Mouse (Mus musculus): ENCODE measurements around the gene Ly6g5b. TPM values are rescaled to one million over a fixed set of nuclear protein-coding genes. Genes with fewer than 3 reads are reported as not detected.
A peak's percentile ranks its signal among the peaks of the same experiment; 100 is the strongest.

Gene Ly6g5b
- polyA plus RNA-seq, 1 experiment from 2014 or later = 0.53 TPM

GRCm38 (mm10) chr17:35090166-35090932, 24.9 kb downstream of the Ly6g5b start:
- ATAC-seq (ENCODE audit: insufficient read depth, low FRiP score) = no peak
- Histone ChIP-seq H3K27ac (ENCODE audit: low read length) (peak overlapping the region; percentile 97; the same call in 1 of the 2 replicates), H3K9me3 (replicated peaks; ENCODE audit: control insufficient read depth, low read length) (no peaks in the 10 kb centered on the region), H3K27me3 (ENCODE audit: control insufficient read depth, insufficient read depth, low read length) (no peaks in the 10 kb centered on the region), H3K4me1 (ENCODE audit: control insufficient read depth, insufficient read depth, low read length) (peaks cover 4% of the 10 kb centered on the region), H3K4me3 (replicated peaks; ENCODE audit: low read length) (peak overlapping the region; percentile 67), H3K9ac (ENCODE audit: low read length) (peak overlapping the region; percentile 93), H3K4me2 (ENCODE audit: low read depth, low read length) (peak overlapping the region; percentile 75), H3K36me3 (ENCODE audit: control insufficient read depth, insufficient read depth, low read length) (peaks cover 12% of the 10 kb centered on the region; the same call in 1 of the 2 replicates)
- 59% methylated on average over 8 of the region's 8 CpGs for WGBS

GRCm38 (mm10) chr17:35088825-35089644, 26.2 kb downstream of the Ly6g5b start, which contains the start of gene Abhd16a:
Gene Abhd16a (plus strand): TSS chr17:35089263.
- peak within 1 kb of the TSS; percentile 93 for H3K9ac ChIP-seq (ENCODE audit: low read length)
- peak within 1 kb of the TSS; percentile 67 for H3K4me3 ChIP-seq (replicated peaks; ENCODE audit: low read length)
- WGBS = 3% methylated on average over 62 of the region's 67 CpGs
- ATAC-seq (ENCODE audit: insufficient read depth, low FRiP score) = peak; percentile 99
- peak within 1 kb of the TSS; percentile 75 for H3K4me2 ChIP-seq (ENCODE audit: low read depth, low read length)
- H3K9me3 ChIP-seq (replicated peaks; ENCODE audit: control insufficient read depth, low read length) = no peaks in the 10 kb centered on the region
- H3K27ac ChIP-seq (ENCODE audit: low read length) = peak within 1 kb of the TSS; percentile 97
- H3K36me3 ChIP-seq (ENCODE audit: control insufficient read depth, insufficient read depth, low read length) = peaks cover 12% of the 10 kb centered on the region; the same call in 1 of the 2 replicates
- H3K4me1 ChIP-seq (ENCODE audit: control insufficient read depth, insufficient read depth, low read length) = peaks cover 4% of the 10 kb centered on the region
- H3K27me3 ChIP-seq (ENCODE audit: control insufficient read depth, insufficient read depth, low read length) = no peaks in the 10 kb centered on the region

GRCm38 (mm10) chr17:35088151-35088550, 27.1 kb downstream of the Ly6g5b start:
- 59% methylated on average over 2 of the region's 2 CpGs for WGBS
- Histone ChIP-seq H3K27ac (ENCODE audit: low read length) (no peak overlapping the region), H3K9me3 (replicated peaks; ENCODE audit: control insufficient read depth, low read length) (no peaks in the 10 kb centered on the region), H3K4me1 (ENCODE audit: control insufficient read depth, insufficient read depth, low read length) (peaks cover 4% of the 10 kb centered on the region), H3K4me2 (ENCODE audit: low read depth, low read length) (no peak overlapping the region), H3K4me3 (replicated peaks; ENCODE audit: low read length) (no peak overlapping the region), H3K9ac (ENCODE audit: low read length) (no peak overlapping the region), H3K27me3 (ENCODE audit: control insufficient read depth, insufficient read depth, low read length) (no peaks in the 10 kb centered on the region), H3K36me3 (ENCODE audit: control insufficient read depth, insufficient read depth, low read length) (peaks cover 12% of the 10 kb centered on the region; the same call in 1 of the 2 replicates)
- no peak for ATAC-seq (ENCODE audit: insufficient read depth, low FRiP score)

GRCm38 (mm10) chr17:35085208-35085865, 29.9 kb downstream of the Ly6g5b start, which contains the start of gene Ly6g6f:
Gene Ly6g6f (minus strand): TSS chr17:35085610.
- no peaks in the 10 kb centered on the region for H3K27me3 ChIP-seq (ENCODE audit: control insufficient read depth, insufficient read depth, low read length)
- no peak within 1 kb of the TSS for H3K4me3 ChIP-seq (replicated peaks; ENCODE audit: low read length)
- WGBS = 62% methylated on average over 7 of the region's 7 CpGs
- H3K4me2 ChIP-seq (ENCODE audit: low read depth, low read length) = no peak within 1 kb of the TSS
- no peak within 1 kb of the TSS for H3K9ac ChIP-seq (ENCODE audit: low read length)
- ATAC-seq (ENCODE audit: insufficient read depth, low FRiP score) = no peak
- peaks cover 4% of the 10 kb centered on the region for H3K4me1 ChIP-seq (ENCODE audit: control insufficient read depth, insufficient read depth, low read length)
- H3K36me3 ChIP-seq (ENCODE audit: control insufficient read depth, insufficient read depth, low read length) = no peaks in the 10 kb centered on the region
- no peaks in the 10 kb centered on the region for H3K9me3 ChIP-seq (replicated peaks; ENCODE audit: control insufficient read depth, low read length)
- no peak within 1 kb of the TSS for H3K27ac ChIP-seq (ENCODE audit: low read length)

- ATAC-seq (ENCODE audit: insufficient read depth, low FRiP score) = no peak
- no peak overlapping the region for H3K9ac ChIP-seq (ENCODE audit: low read length)
- H3K4me1 ChIP-seq (ENCODE audit: control insufficient read depth, insufficient read depth, low read length) = peaks cover 6% of the 10 kb centered on the region
- H3K4me3 ChIP-seq (replicated peaks; ENCODE audit: low read length) = no peak overlapping the region
- H3K9me3 ChIP-seq (replicated peaks; ENCODE audit: control insufficient read depth, low read length) = no peaks in the 10 kb centered on the region
- H3K4me2 ChIP-seq (ENCODE audit: low read depth, low read length) = no peak overlapping the region
- H3K36me3 ChIP-seq (ENCODE audit: control insufficient read depth, insufficient read depth, low read length) = no peaks in the 10 kb centered on the region
- no peaks in the 10 kb centered on the region for H3K27me3 ChIP-seq (ENCODE audit: control insufficient read depth, insufficient read depth, low read length)
- WGBS = 68% methylated on average over 3 of the region's 3 CpGs
- no peak overlapping the region for H3K27ac ChIP-seq (ENCODE audit: low read length)
These were observed 31.2 kb downstream of the Ly6g5b start for GRCm38 (mm10) chr17:35083929-35084497.

- 87% methylated on average over 16 of the region's 16 CpGs for WGBS
- H3K9me3 ChIP-seq (replicated peaks; ENCODE audit: control insufficient read depth, low read length) = no peaks in the 10 kb centered on the region
- ATAC-seq (ENCODE audit: insufficient read depth, low FRiP score) = no peak
- H3K4me2 ChIP-seq (ENCODE audit: low read depth, low read length) = no peak overlapping the region
- no peak overlapping the region for H3K4me3 ChIP-seq (replicated peaks; ENCODE audit: low read length)
- peaks cover 6% of the 10 kb centered on the region for H3K4me1 ChIP-seq (ENCODE audit: control insufficient read depth, insufficient read depth, low read length)
- no peaks in the 10 kb centered on the region for H3K27me3 ChIP-seq (ENCODE audit: control insufficient read depth, insufficient read depth, low read length)
- H3K9ac ChIP-seq (ENCODE audit: low read length) = no peak overlapping the region
- H3K27ac ChIP-seq (ENCODE audit: low read length) = no peak overlapping the region
- no peaks in the 10 kb centered on the region for H3K36me3 ChIP-seq (ENCODE audit: control insufficient read depth, insufficient read depth, low read length)
These were observed 32.2 kb downstream of the Ly6g5b start for GRCm38 (mm10) chr17:35082841-35083576.

- 79% methylated on average over 4 of the region's 4 CpGs for WGBS
- no peaks in the 10 kb centered on the region for H3K9me3 ChIP-seq (replicated peaks; ENCODE audit: control insufficient read depth, low read length)
- H3K4me2 ChIP-seq (ENCODE audit: low read depth, low read length) = no peak overlapping the region
- ATAC-seq (ENCODE audit: insufficient read depth, low FRiP score) = no peak
- no peak overlapping the region for H3K9ac ChIP-seq (ENCODE audit: low read length)
- H3K4me3 ChIP-seq (replicated peaks; ENCODE audit: low read length) = no peak overlapping the region
- no peaks in the 10 kb centered on the region for H3K27me3 ChIP-seq (ENCODE audit: control insufficient read depth, insufficient read depth, low read length)
- H3K4me1 ChIP-seq (ENCODE audit: control insufficient read depth, insufficient read depth, low read length) = peaks cover 10% of the 10 kb centered on the region
- no peak overlapping the region for H3K27ac ChIP-seq (ENCODE audit: low read length)
- no peaks in the 10 kb centered on the region for H3K36me3 ChIP-seq (ENCODE audit: control insufficient read depth, insufficient read depth, low read length)
These were observed 34.5 kb downstream of the Ly6g5b start for GRCm38 (mm10) chr17:35080710-35081109.

- H3K9me3 ChIP-seq (replicated peaks; ENCODE audit: control insufficient read depth, low read length) = no peaks in the 10 kb centered on the region
- 49% methylated on average over 6 of the region's 6 CpGs for whole genome bisulfite sequencing
- peaks cover 10% of the 10 kb centered on the region for H3K4me1 ChIP-seq (ENCODE audit: control insufficient read depth, insufficient read depth, low read length)
- no peak overlapping the region for H3K27ac ChIP-seq (ENCODE audit: low read length)
- no peaks in the 10 kb centered on the region for H3K27me3 ChIP-seq (ENCODE audit: control insufficient read depth, insufficient read depth, low read length)
- no peaks in the 10 kb centered on the region for H3K36me3 ChIP-seq (ENCODE audit: control insufficient read depth, insufficient read depth, low read length)
- no peak overlapping the region for H3K4me3 ChIP-seq (replicated peaks; ENCODE audit: low read length)
- no peak overlapping the region for H3K4me2 ChIP-seq (ENCODE audit: low read depth, low read length)
- 0 out of 2 replicates have a peak overlapping the region, but pooled peaks have one; percentile 27 for H3K9ac ChIP-seq (ENCODE audit: low read length)
- no peak for ATAC-seq (ENCODE audit: insufficient read depth, low FRiP score)
These were observed 35.0 kb downstream of the Ly6g5b start for GRCm38 (mm10) chr17:35080248-35080647.

All from stomach, embryonic 16.5 days (tissue).